Mouse (Mus musculus) hindbrain, embryonic 14.5 days (tissue): ENCODE results near the gene Ston2. TPM values are rescaled to one million over a fixed set of nuclear protein-coding genes. Genes with fewer than 3 reads are reported as not detected.

Experiments
- ATAC-seq: fragments of 200-750 bp; cut with Nextera tagmentation; 2 replicates; pipeline ENCODE4 v1.8.0; 2017; ENCODE audit warnings: moderate number of reproducible peaks, mild to moderate bottlenecking, moderate TSS enrichment, moderate library complexity; ENCODE audit not compliant: low FRiP score
- DNase-seq: peaks from one replicate; pipeline ENCODE4 v3.0.0-alpha.2; 2015; ENCODE audit warnings: low spot score
- H3K27ac ChIP-seq: fragments of 300-500 bp; sonication (generic); 2 replicates; pipeline ENCODE4 v1.5.1; 2014; ENCODE audit warnings: mild to moderate bottlenecking, moderate library complexity
- H3K27me3 ChIP-seq: fragments of 300-500 bp; sonication (generic); 2 replicates; pipeline ENCODE4 v1.6.1; 2014; ENCODE audit warnings: mild to moderate bottlenecking, low read length, mixed read lengths; ENCODE audit not compliant: control insufficient read depth, insufficient read depth
- H3K36me3 ChIP-seq: fragments of 300-500 bp; sonication (generic); replicated peaks from 2 replicates; pipeline ENCODE4 v1.6.1; 2014; ENCODE audit not compliant: control insufficient read depth, insufficient read depth
- H3K4me1 ChIP-seq: fragments of 300-500 bp; sonication (generic); replicated peaks from 2 replicates; pipeline ENCODE4 v1.6.1; 2014; ENCODE audit warnings: antibody characterized with exemption, low read length, mixed read lengths; ENCODE audit not compliant: control insufficient read depth, insufficient read depth
- H3K4me2 ChIP-seq: fragments of 300-500 bp; sonication (generic); replicated peaks from 2 replicates; pipeline ENCODE4 v1.6.1; 2014; ENCODE audit warnings: mild to moderate bottlenecking, moderate library complexity
- H3K4me3 ChIP-seq: fragments of 300-500 bp; sonication (generic); replicated peaks from 2 replicates; pipeline ENCODE4 v1.5.1; 2014; ENCODE audit warnings: mild to moderate bottlenecking, low read length
- H3K9ac ChIP-seq: fragments of 300-500 bp; sonication (generic); 2 replicates; pipeline ENCODE4 v1.6.1; 2014
- H3K9me3 ChIP-seq: fragments of 300-500 bp; sonication (generic); 2 replicates; pipeline ENCODE4 v1.6.1; 2016; ENCODE audit warnings: low read length; ENCODE audit not compliant: control insufficient read depth
- WGBS: fragments of 180-500 bp; shearing (Covaris S2); extraction: QIAGEN DNeasy Blood & Tissue Kit; methylation state at CpG from one replicate; pipeline ENCODE4 v1.1.7; 2014; 5-methylcytosine and 5-hydroxymethylcytosine counted together
- polyA plus RNA-seq: library from polyadenylated mRNA; unstranded; fragments of >200 nt; fragmentation: Nextera tagmentation; extraction: Ambion mirVana; gene quantifications from 2 replicates; pipeline ENCODE4 v1.2.1, GENCODE M21; 2014

Ston2 gene
- polyA plus RNA-seq, 1 experiment from 2014 or later, result 9.5 TPM

DNA sequence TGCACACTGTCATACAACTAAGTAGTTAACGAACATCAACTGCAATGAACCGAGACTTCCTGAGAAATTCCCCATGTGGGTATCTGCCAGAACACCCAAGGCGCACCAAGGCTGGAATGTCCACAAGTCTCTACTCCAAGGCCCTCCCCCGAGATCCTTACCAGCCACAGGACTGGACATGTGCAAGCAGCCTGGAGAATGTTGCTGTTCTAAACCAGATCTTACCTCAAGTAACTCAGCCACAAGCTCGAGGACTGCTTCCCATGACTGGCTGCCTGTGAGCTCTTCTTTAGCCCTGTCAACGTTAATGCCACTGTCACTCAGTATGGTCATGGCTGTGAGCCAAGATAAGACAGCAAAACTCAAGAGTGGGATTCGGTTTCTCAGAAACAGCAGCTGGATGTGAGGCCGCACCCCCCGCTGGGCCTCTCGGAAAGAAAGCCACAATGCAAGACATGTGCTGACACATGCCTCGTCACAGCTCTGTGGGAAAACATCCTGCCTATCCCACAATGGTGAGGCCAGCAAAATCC lies 42.4 kb downstream of the Ston2 start:
- H3K36me3 ChIP-seq, result no peaks in the 10 kb centered on the region
- DNase-seq (no peak), ATAC-seq (no peak)
- H3K27me3 ChIP-seq, result no peaks in the 10 kb centered on the region
- H3K27ac ChIP-seq, result no peak overlapping the region
- WGBS, result 56% methylated on average over 11 of the region's 11 CpGs
- no peaks in the 10 kb centered on the region; the same call in none of the 2 replicates for H3K4me1 ChIP-seq
- no peak overlapping the region for H3K9ac ChIP-seq
- H3K4me3 ChIP-seq, result no peak overlapping the region
- no peak overlapping the region for H3K4me2 ChIP-seq
- H3K9me3 ChIP-seq, result no peaks in the 10 kb centered on the region

GRCm38 (mm10) chr12:91744091-91744490 lies 44.1 kb downstream of the Ston2 start:
- DNase-seq, result no peak

GRCm38 (mm10) chr12:91742916-91743315 lies 45.3 kb downstream of the Ston2 start:
- ATAC-seq (no peak), DNase-seq (no peak)
- H3K4me3 ChIP-seq, result no peak overlapping the region
- H3K4me1 ChIP-seq, result no peaks in the 10 kb centered on the region; the same call in 1 of the 2 replicates
- H3K9me3 ChIP-seq, result no peaks in the 10 kb centered on the region
- H3K4me2 ChIP-seq, result no peak overlapping the region
- no peak overlapping the region for H3K9ac ChIP-seq
- no peak overlapping the region for H3K27ac ChIP-seq
- 92% methylated on average over 7 of the region's 7 CpGs for WGBS
- H3K36me3 ChIP-seq, result no peaks in the 10 kb centered on the region
- H3K27me3 ChIP-seq, result no peaks in the 10 kb centered on the region

More at GRCm38 (mm10) chr12:91744091-91744490, 44.1 kb downstream of the Ston2 start:
- no peaks in the 10 kb centered on the region for H3K36me3 ChIP-seq
- no peak overlapping the region for H3K4me3 ChIP-seq
- ATAC-seq, result no peak
- H3K4me1 ChIP-seq, result no peaks in the 10 kb centered on the region; the same call in 1 of the 2 replicates
- 64% methylated on average over 6 of the region's 6 CpGs for WGBS
- H3K9ac ChIP-seq, result no peak overlapping the region
- H3K27me3 ChIP-seq, result no peaks in the 10 kb centered on the region
- H3K27ac ChIP-seq, result no peak overlapping the region
- H3K4me2 ChIP-seq, result no peak overlapping the region
- no peaks in the 10 kb centered on the region for H3K9me3 ChIP-seq

DNA sequence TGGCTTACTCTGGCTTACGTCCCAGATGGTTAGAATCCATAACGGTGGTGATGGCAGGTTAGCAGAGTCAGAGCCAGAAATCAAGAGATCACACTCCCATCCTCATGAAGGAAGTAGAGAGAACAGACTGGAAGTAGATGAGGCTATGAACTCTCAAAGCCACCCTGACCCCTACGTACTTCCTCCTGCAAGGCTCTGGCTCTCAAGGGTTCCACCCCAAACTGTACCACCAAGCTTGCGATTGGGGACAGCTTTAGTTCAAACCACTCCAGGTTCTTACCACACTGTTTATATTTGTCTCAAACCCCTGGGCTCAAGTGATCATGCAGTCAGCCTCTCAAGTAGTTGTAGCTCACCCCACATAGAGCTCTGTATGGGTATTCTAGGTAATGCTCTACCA lies 49.8 kb downstream of the Ston2 start:
- Histone ChIP-seq H3K9me3 (no peaks in the 10 kb centered on the region), H3K27ac (no peak overlapping the region), H3K36me3 (no peaks in the 10 kb centered on the region), H3K9ac (no peak overlapping the region), H3K4me2 (no peak overlapping the region), H3K4me1 (no peaks in the 10 kb centered on the region), H3K4me3 (no peak overlapping the region), H3K27me3 (no peaks in the 10 kb centered on the region)
- ATAC-seq, result no peak
- DNase-seq, result no peak
- WGBS, result 95% methylated on average over 4 of the region's 4 CpGs

- H3K27ac ChIP-seq, result no peak overlapping the region
- H3K36me3 ChIP-seq, result no peaks in the 10 kb centered on the region
- no peak for ATAC-seq
- no peak overlapping the region for H3K4me3 ChIP-seq
- H3K27me3 ChIP-seq, result no peaks in the 10 kb centered on the region
- H3K4me2 ChIP-seq, result no peak overlapping the region
- H3K9ac ChIP-seq, result no peak overlapping the region
- DNase-seq, result no peak
- WGBS, result 97% methylated on average over 15 of the region's 15 CpGs
- H3K4me1 ChIP-seq, result no peaks in the 10 kb centered on the region
- no peaks in the 10 kb centered on the region for H3K9me3 ChIP-seq
Measured at GRCm38 (mm10) chr12:91736221-91736980, 51.8 kb downstream of the Ston2 start.

DNA sequence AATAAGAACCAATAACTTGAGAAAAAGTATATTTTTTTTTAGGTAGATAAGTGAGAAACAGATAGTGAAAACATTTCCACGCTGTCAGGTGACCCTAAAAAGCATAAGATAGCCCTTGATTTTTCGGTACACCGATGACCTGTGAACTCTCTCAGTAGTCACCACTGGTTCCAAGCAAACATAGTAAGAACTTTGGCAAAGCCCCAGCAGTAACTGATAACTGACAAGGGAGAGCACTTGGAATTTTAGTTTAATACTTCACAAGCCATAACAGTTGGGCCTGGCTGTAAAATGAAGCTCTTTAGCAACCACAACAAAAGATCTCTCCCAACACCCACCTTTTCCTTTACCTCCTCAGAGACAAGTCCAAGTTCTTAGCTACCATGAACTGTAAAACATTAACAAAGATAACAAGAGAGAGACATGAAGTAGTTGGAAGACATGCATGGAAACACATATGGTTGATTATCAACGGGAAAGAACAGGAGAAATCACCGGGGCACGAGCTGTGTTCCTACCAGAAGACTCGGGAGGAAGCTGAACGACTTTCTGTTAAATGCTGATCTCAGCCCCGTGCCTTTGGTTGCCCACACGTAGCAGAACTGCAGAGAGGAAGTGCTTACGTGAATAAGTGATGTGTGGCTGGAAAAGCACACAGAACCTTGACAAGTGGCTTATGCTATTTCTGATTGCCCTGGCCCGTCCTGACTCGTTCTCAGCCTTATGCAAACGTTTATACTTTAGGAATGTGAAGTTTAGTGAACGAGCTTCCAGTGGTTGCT lies 53.8 kb downstream of the Ston2 start:
- WGBS, result 86% methylated on average over 15 of the region's 15 CpGs
- no peak overlapping the region for H3K9ac ChIP-seq
- no peak for DNase-seq
- no peak overlapping the region for H3K4me3 ChIP-seq
- H3K27ac ChIP-seq, result no peak overlapping the region
- H3K36me3 ChIP-seq, result no peaks in the 10 kb centered on the region
- ATAC-seq, result no peak
- no peak overlapping the region for H3K4me2 ChIP-seq
- H3K27me3 ChIP-seq, result no peaks in the 10 kb centered on the region
- no peaks in the 10 kb centered on the region for H3K9me3 ChIP-seq
- H3K4me1 ChIP-seq, result no peaks in the 10 kb centered on the region

DNA sequence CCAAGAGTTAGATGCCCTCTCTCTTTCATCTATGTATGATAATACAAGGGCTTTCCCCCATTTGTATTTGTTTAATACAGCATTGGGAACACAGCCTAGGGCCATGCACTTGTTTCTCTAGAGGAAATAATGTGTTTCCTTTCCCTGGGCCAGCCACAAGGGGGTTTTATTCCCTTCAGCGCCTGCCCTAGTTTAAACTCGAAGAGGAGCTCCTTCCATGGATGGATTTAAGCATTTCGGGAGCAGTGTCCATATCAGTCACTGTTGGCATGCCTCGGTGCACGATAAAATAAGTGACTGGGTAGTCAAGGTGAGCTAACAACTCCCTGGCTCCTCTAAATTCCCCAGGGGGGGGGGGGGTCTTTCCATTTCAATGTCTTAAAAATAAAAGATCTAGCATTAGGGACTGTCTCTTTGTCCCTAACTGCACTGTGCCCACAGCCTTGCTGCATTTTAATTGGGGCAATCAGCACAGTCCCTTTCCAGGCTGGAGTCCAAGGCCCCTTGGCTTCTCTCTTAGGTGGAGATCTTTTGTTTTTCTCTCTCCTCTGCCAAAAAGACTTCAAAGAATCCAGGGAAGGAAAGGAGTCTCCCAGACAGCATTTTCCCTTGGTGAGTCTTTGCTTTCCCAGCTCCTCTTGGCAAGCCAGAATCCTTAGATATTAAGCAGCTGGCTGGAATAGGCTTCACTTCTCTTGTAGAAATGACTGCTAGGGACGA lies 55.3 kb downstream of the Ston2 start:
- no peak overlapping the region for H3K4me3 ChIP-seq
- no peak for DNase-seq
- no peaks in the 10 kb centered on the region for H3K27me3 ChIP-seq
- H3K4me2 ChIP-seq, result no peak overlapping the region
- no peak overlapping the region for H3K9ac ChIP-seq
- ATAC-seq, result peak; percentile 69; the same call in 1 of the 2 replicates
- H3K4me1 ChIP-seq, result no peaks in the 10 kb centered on the region
- H3K36me3 ChIP-seq, result no peaks in the 10 kb centered on the region
- peak overlapping the region; percentile 20; the same call in 1 of the 2 replicates for H3K27ac ChIP-seq
- no peaks in the 10 kb centered on the region for H3K9me3 ChIP-seq
- WGBS, result 59% methylated on average over 6 of the region's 6 CpGs

- Histone ChIP-seq H3K9ac (no peak overlapping the region), H3K4me3 (no peak overlapping the region), H3K9me3 (no peaks in the 10 kb centered on the region), H3K4me2 (no peak overlapping the region), H3K27me3 (no peaks in the 10 kb centered on the region), H3K27ac (no peak overlapping the region), H3K36me3 (no peaks in the 10 kb centered on the region), H3K4me1 (no peaks in the 10 kb centered on the region)
- WGBS, result 87% methylated on average over 7 of the region's 7 CpGs
- DNase-seq (no peak), ATAC-seq (no peak)
Measured at GRCm38 (mm10) chr12:91726202-91726601, 62.0 kb downstream of the Ston2 start.

DNA sequence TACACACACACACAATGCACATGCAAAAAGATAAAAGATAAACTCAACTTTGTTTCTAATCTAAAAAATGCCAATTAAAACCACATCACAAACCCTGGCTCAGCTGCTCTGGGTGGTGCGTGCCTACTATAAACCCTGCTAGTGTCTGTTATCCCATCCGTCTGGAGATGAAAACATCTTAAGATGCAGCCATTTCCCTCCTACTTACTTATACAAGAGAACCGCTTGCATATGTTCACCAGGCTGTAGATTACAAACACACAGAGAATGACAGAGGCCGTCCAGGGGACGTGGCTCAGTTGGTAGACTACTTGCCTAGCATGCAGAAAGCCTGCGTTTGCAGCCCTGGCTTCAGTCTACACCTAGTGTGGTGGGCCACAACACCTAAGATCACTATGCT lies 64.3 kb downstream of the Ston2 start:
- DNase-seq (no peak), ATAC-seq (no peak)
- H3K9me3 ChIP-seq, result no peaks in the 10 kb centered on the region
- H3K36me3 ChIP-seq, result no peaks in the 10 kb centered on the region
- 85% methylated on average over 6 of the region's 6 CpGs for WGBS
- no peaks in the 10 kb centered on the region for H3K4me1 ChIP-seq
- no peak overlapping the region for H3K27ac ChIP-seq
- no peaks in the 10 kb centered on the region for H3K27me3 ChIP-seq
- H3K9ac ChIP-seq, result no peak overlapping the region
- H3K4me2 ChIP-seq, result no peak overlapping the region
- H3K4me3 ChIP-seq, result no peak overlapping the region
